Mouse (Mus musculus): ENCODE measurements around the gene 4921504E06Rik. TPM values are rescaled to one million over a fixed set of nuclear protein-coding genes. Genes with fewer than 3 reads are reported as not detected.

4921504E06Rik gene
- total RNA-seq (2022), result not detected

GRCm38 (mm10) chr2:19553821-19554592, at the start of gene 4921504E06Rik:
Gene 4921504E06Rik, minus strand, starts transcription at chr2:19553914.
- peak; percentile 79 for DNase-seq (ENCODE audit: low spot score)

- peak; percentile 41 for DNase-seq (ENCODE audit: low spot score)
Observed at GRCm38 (mm10) chr2:19601386-19601925, 47.7 kb upstream of the 4921504E06Rik start.

- no peak for DNase-seq (ENCODE audit: low spot score)
Observed at GRCm38 (mm10) chr2:19600860-19601259, 47.1 kb upstream of the 4921504E06Rik start.

GRCm38 (mm10) chr2:19599801-19600200, 46.1 kb upstream of the 4921504E06Rik start:
- DNase-seq (ENCODE audit: low spot score), result no peak

GRCm38 (mm10) chr2:19596988-19597387, 43.3 kb upstream of the 4921504E06Rik start:
- DNase-seq (ENCODE audit: low spot score), result no peak

- DNase-seq (ENCODE audit: low spot score), result no peak
Observed at GRCm38 (mm10) chr2:19596426-19596825, 42.7 kb upstream of the 4921504E06Rik start.

- DNase-seq (ENCODE audit: low spot score), result no peak
Observed at GRCm38 (mm10) chr2:19594856-19595255, 41.1 kb upstream of the 4921504E06Rik start.

GRCm38 (mm10) chr2:19579846-19580245, 26.1 kb upstream of the 4921504E06Rik start:
- DNase-seq (ENCODE audit: low spot score), result no peak

GRCm38 (mm10) chr2:19579180-19579579, 25.5 kb upstream of the 4921504E06Rik start:
- DNase-seq (ENCODE audit: low spot score), result no peak

GRCm38 (mm10) chr2:19562114-19562829, 8.6 kb upstream of the 4921504E06Rik start:
- DNase-seq (ENCODE audit: low spot score), result no peak

- DNase-seq (ENCODE audit: low spot score), result no peak
Observed at GRCm38 (mm10) chr2:19560654-19561053, 6.9 kb upstream of the 4921504E06Rik start.

- DNase-seq (ENCODE audit: low spot score), result no peak
Observed at GRCm38 (mm10) chr2:19560071-19560470, 6.4 kb upstream of the 4921504E06Rik start.

- no peak for DNase-seq (ENCODE audit: low spot score)
Observed at GRCm38 (mm10) chr2:19551396-19551795, 2.3 kb downstream of the 4921504E06Rik start.

GRCm38 (mm10) chr2:19540906-19541305, 12.8 kb downstream of the 4921504E06Rik start:
- no peak for DNase-seq (ENCODE audit: low spot score)

- DNase-seq (ENCODE audit: low spot score), result no peak
Observed at GRCm38 (mm10) chr2:19529428-19529827, 24.3 kb downstream of the 4921504E06Rik start.

- peak; percentile 54 for DNase-seq (ENCODE audit: low spot score)
Observed at GRCm38 (mm10) chr2:19528797-19529196, 24.9 kb downstream of the 4921504E06Rik start.

- DNase-seq (ENCODE audit: low spot score), result no peak
Observed at GRCm38 (mm10) chr2:19524071-19524470, 29.6 kb downstream of the 4921504E06Rik start.

GRCm38 (mm10) chr2:19521662-19522061, 32.1 kb downstream of the 4921504E06Rik start:
- DNase-seq (ENCODE audit: low spot score), result peak; percentile 7

- DNase-seq (ENCODE audit: low spot score), result no peak
Observed at GRCm38 (mm10) chr2:19520617-19521016, 33.1 kb downstream of the 4921504E06Rik start.

- DNase-seq (ENCODE audit: low spot score), result peak; percentile 28
Observed at GRCm38 (mm10) chr2:19519768-19520167, 33.9 kb downstream of the 4921504E06Rik start.

GRCm38 (mm10) chr2:19517952-19518351, 35.8 kb downstream of the 4921504E06Rik start:
- DNase-seq (ENCODE audit: low spot score), result no peak

- DNase-seq (ENCODE audit: low spot score), result no peak
Observed at GRCm38 (mm10) chr2:19512381-19512780, 41.3 kb downstream of the 4921504E06Rik start.

- no peak for DNase-seq (ENCODE audit: low spot score)
Observed at GRCm38 (mm10) chr2:19511032-19511431, 42.7 kb downstream of the 4921504E06Rik start.

Measured in heart, adult 8-10 months (tissue).